Mouse (Mus musculus) stomach, postnatal 0 days (tissue): ENCODE measurements at regions not wholly inside any gene's neighbourhood (a gene's known extent, or its start where the extent isn't known, plus 50 kb on each side); places are given as distances from the start of the nearest gene placed in this dataset.

ENCODE experiments used
- ATAC-seq: fragments of 200-750 bp; cut with Nextera tagmentation; 2 replicates; pipeline ENCODE4 v1.8.0; 2017; ENCODE audit not compliant: low FRiP score, low TSS enrichment
- DNase-seq: peaks from one replicate; pipeline ENCODE4 v3.0.0-alpha.2; 2016; ENCODE audit warnings: low spot score
- H3K27ac ChIP-seq: fragments of 300-500 bp; sonication (generic); replicated peaks from 2 replicates; pipeline ENCODE4 v1.5.1; 2014; ENCODE audit warnings: mild to moderate bottlenecking, control low read depth
- H3K27me3 ChIP-seq: fragments of 300-500 bp; sonication (generic); 2 replicates; pipeline ENCODE4 v1.6.1; 2014; ENCODE audit warnings: low read length; ENCODE audit not compliant: control insufficient read depth, insufficient read depth
- H3K36me3 ChIP-seq: fragments of 300-500 bp; sonication (generic); 2 replicates; pipeline ENCODE4 v1.6.1; 2014; ENCODE audit warnings: low read length, mixed read lengths; ENCODE audit not compliant: control insufficient read depth, insufficient read depth
- H3K4me1 ChIP-seq: fragments of 300-500 bp; sonication (generic); replicated peaks from 2 replicates; pipeline ENCODE4 v1.6.1; 2014; ENCODE audit warnings: antibody characterized with exemption; ENCODE audit not compliant: control insufficient read depth, insufficient read depth
- H3K4me2 ChIP-seq: fragments of 300-500 bp; sonication (generic); replicated peaks from 2 replicates; pipeline ENCODE4 v1.6.1; 2014; ENCODE audit warnings: low read depth, mild to moderate bottlenecking, control low read depth, moderate library complexity
- H3K4me3 ChIP-seq: fragments of 300-500 bp; sonication (generic); 2 replicates; pipeline ENCODE4 v1.5.1; 2014; ENCODE audit warnings: low read depth, low read length, control low read depth
- H3K9ac ChIP-seq: fragments of 300-500 bp; sonication (generic); 2 replicates; pipeline ENCODE4 v1.6.1; 2014; ENCODE audit warnings: mild to moderate bottlenecking, low read length, control low read depth, mixed read lengths
- H3K9me3 ChIP-seq: fragments of 300-500 bp; sonication (generic); 2 replicates; pipeline ENCODE4 v1.6.1; 2016; ENCODE audit warnings: low read length; ENCODE audit not compliant: control insufficient read depth
- CTCF ChIP-seq: IDR thresholded peaks from 2 replicates; pipeline ENCODE4 v1.5.1; 2016; ENCODE audit warnings: antibody characterized with exemption, low read depth, mild to moderate bottlenecking, moderate library complexity
- EP300 ChIP-seq: optimal IDR thresholded peaks from 2 replicates; pipeline ENCODE3; 2016; ENCODE audit warnings: antibody characterized with exemption
- WGBS: fragments of 180-500 bp; shearing (Covaris S2); extraction: QIAGEN DNeasy Blood & Tissue Kit; methylation state at CpG from one replicate; pipeline ENCODE4 v1.1.7; 2014; 5-methylcytosine and 5-hydroxymethylcytosine counted together

GRCm38 (mm10) chr16:92970587-92970986, 144.6 kb upstream of the Runx1 start:
- no peaks in the 10 kb centered on the region for H3K9me3 ChIP-seq
- H3K9ac ChIP-seq = no peak overlapping the region
- H3K36me3 ChIP-seq = no peaks in the 10 kb centered on the region
- TF ChIP-seq CTCF (no peak), EP300 (no peak)
- H3K4me3 ChIP-seq = no peak overlapping the region
- WGBS = 83% methylated on average over 2 of the region's 2 CpGs
- H3K27ac ChIP-seq = no peak overlapping the region
- H3K4me1 ChIP-seq = no peaks in the 10 kb centered on the region
- no peaks in the 10 kb centered on the region for H3K27me3 ChIP-seq
- no peak overlapping the region for H3K4me2 ChIP-seq
- DNase-seq = no peak
- ATAC-seq = no peak

- WGBS = 79% methylated on average over 5 of the region's 5 CpGs
- ATAC-seq = no peak
- H3K4me2 ChIP-seq = no peak overlapping the region
- no peak overlapping the region for H3K27ac ChIP-seq
- no peaks in the 10 kb centered on the region for H3K27me3 ChIP-seq
- H3K9ac ChIP-seq = no peak overlapping the region
- no peaks in the 10 kb centered on the region for H3K9me3 ChIP-seq
- no peak for DNase-seq
- no peaks in the 10 kb centered on the region for H3K36me3 ChIP-seq
- H3K4me1 ChIP-seq = no peaks in the 10 kb centered on the region
- TF ChIP-seq CTCF (no peak), EP300 (no peak)
- no peak overlapping the region for H3K4me3 ChIP-seq
These were observed 143.1 kb upstream of the Runx1 start for GRCm38 (mm10) chr16:92969036-92969435.

- H3K36me3 ChIP-seq = no peaks in the 10 kb centered on the region
- H3K4me1 ChIP-seq = no peaks in the 10 kb centered on the region
- H3K4me3 ChIP-seq = no peak overlapping the region
- 75% methylated on average over 10 of the region's 10 CpGs for WGBS
- no peaks in the 10 kb centered on the region for H3K9me3 ChIP-seq
- no peak overlapping the region for H3K9ac ChIP-seq
- no peak overlapping the region for H3K4me2 ChIP-seq
- TF ChIP-seq CTCF (no peak), EP300 (no peak)
- no peak overlapping the region for H3K27ac ChIP-seq
- ATAC-seq = no peak
- no peaks in the 10 kb centered on the region for H3K27me3 ChIP-seq
- DNase-seq = no peak
These were observed 140.3 kb upstream of the Runx1 start for GRCm38 (mm10) chr16:92966069-92966866.

GRCm38 (mm10) chr16:92965651-92966050, 139.7 kb upstream of the Runx1 start:
- no peak for ATAC-seq

GRCm38 (mm10) chr16:92963582-92963981, 137.6 kb upstream of the Runx1 start:
- TF ChIP-seq CTCF (no peak), EP300 (no peak)
- Histone ChIP-seq H3K4me1 (no peaks in the 10 kb centered on the region), H3K4me3 (no peak overlapping the region), H3K36me3 (no peaks in the 10 kb centered on the region), H3K9ac (no peak overlapping the region), H3K27ac (no peak overlapping the region), H3K9me3 (no peaks in the 10 kb centered on the region), H3K27me3 (no peaks in the 10 kb centered on the region), H3K4me2 (no peak overlapping the region)
- DNase-seq (no peak), ATAC-seq (no peak)
- 84% methylated on average over 4 of the region's 4 CpGs for WGBS

More at GRCm38 (mm10) chr16:92965651-92966050, 139.7 kb upstream of the Runx1 start:
- no peak for TF ChIP-seq EP300
- no peak for TF ChIP-seq CTCF
- no peak overlapping the region for H3K27ac ChIP-seq
- DNase-seq = no peak
- no peaks in the 10 kb centered on the region for H3K27me3 ChIP-seq
- no peaks in the 10 kb centered on the region for H3K9me3 ChIP-seq
- no peak overlapping the region for H3K9ac ChIP-seq
- H3K4me1 ChIP-seq = no peaks in the 10 kb centered on the region
- H3K4me2 ChIP-seq = no peak overlapping the region
- no peaks in the 10 kb centered on the region for H3K36me3 ChIP-seq
- no peak overlapping the region for H3K4me3 ChIP-seq
- WGBS = 38% methylated on average over 3 of the region's 3 CpGs

GRCm38 (mm10) chr16:92961361-92961760, 135.4 kb upstream of the Runx1 start:
- TF ChIP-seq EP300 (no peak), CTCF (no peak)
- DNase-seq = no peak
- Histone ChIP-seq H3K4me1 (no peaks in the 10 kb centered on the region), H3K9me3 (no peaks in the 10 kb centered on the region), H3K4me3 (no peak overlapping the region), H3K27ac (no peak overlapping the region), H3K4me2 (no peak overlapping the region), H3K36me3 (no peaks in the 10 kb centered on the region), H3K27me3 (no peaks in the 10 kb centered on the region), H3K9ac (no peak overlapping the region)
- no peak for ATAC-seq
- 68% methylated on average over 3 of the region's 3 CpGs for WGBS
